Mouse (Mus musculus): ENCODE results near the gene Sgce.

DNA sequence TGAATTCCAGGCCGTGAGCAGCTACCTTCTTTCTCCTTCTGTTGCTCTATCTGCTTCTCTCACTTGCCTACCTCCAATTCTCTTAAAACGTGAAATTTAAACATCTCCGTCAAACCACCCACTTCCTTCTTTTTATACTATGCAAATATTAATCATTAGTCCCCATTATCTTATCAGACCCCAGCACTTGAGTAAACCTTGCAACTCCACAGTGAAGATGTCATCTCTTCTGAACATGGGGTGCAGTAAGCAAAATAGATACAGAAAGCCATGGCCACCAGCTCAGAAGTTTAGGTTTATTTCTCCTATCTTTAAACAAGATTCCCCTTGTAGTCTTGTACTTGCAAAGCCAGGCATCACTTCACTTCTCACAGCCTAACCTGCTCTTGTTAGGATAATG, 99.7 kb downstream of the Sgce start:
- TF ChIP-seq CTCF (IDR thresholded peaks at IDR 0.05; ENCODE audit: control insufficient read depth, insufficient read depth, insufficient read length) = no peak
- no peak for TF ChIP-seq MYOG (IDR thresholded peaks at IDR 0.05; ENCODE audit: control insufficient read depth, extremely low read depth, insufficient read length)
- TF ChIP-seq MAX (IDR thresholded peaks at IDR 0.05) = no peak
- no peak for TF ChIP-seq MYOD1 (IDR thresholded peaks at IDR 0.05; ENCODE audit: control insufficient read depth, insufficient read length, low read depth)
- TF ChIP-seq USF1 (IDR thresholded peaks at IDR 0.05; ENCODE audit: low read depth) = no peak
- no peak for TF ChIP-seq FOSL1 (IDR thresholded peaks at IDR 0.05; ENCODE audit: insufficient read depth, low read length, poor library complexity, severe bottlenecking)
